Mouse (Mus musculus): ENCODE measurements around the gene Cyp3a57. TPM values are rescaled to one million over a fixed set of nuclear protein-coding genes. Genes with fewer than 3 reads are reported as not detected.
"Not testable (repeated sequence)": the region's sequence is repeated elsewhere in the genome, so short reads cannot be mapped to it uniquely, and the experiment has no call there.

Cyp3a57 gene
- total RNA-seq (2022), result not detected

GRCm38 (mm10) chr5:145344941-145345340, at the start of gene Cyp3a57:
Gene Cyp3a57 (plus strand): TSS chr5:145345279.
- DNase-seq (ENCODE audit: low spot score), result no peak

DNA sequence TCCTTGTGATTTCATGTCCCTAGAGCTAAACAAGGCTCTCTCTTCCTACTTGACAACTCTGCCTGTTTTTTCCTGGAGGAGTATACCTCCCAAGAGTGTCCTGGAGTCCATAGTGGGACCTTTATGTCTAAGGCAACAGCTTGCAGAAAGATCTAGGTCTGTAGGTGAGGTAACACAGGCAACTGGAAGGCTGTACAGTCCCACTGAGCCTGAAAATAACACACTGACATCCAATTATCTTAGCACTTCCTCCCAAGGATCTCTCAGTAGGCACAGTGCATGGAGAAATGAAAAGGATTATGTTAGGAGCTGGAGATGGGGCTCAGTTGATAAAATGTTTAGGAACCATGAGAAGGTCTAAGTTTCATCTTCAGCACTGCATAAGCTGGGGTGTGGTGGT, 44.6 kb upstream of the Cyp3a57 start:
- no peak for DNase-seq (ENCODE audit: low spot score)

GRCm38 (mm10) chr5:145301796-145302195, 43.3 kb upstream of the Cyp3a57 start:
- not testable (repeated sequence) for DNase-seq (ENCODE audit: low spot score)

- DNase-seq (ENCODE audit: low spot score), result no peak
Measured at GRCm38 (mm10) chr5:145302424-145302823, 42.7 kb upstream of the Cyp3a57 start.

GRCm38 (mm10) chr5:145306953-145307352, 38.1 kb upstream of the Cyp3a57 start:
- not testable (repeated sequence) for DNase-seq (ENCODE audit: low spot score)

DNA sequence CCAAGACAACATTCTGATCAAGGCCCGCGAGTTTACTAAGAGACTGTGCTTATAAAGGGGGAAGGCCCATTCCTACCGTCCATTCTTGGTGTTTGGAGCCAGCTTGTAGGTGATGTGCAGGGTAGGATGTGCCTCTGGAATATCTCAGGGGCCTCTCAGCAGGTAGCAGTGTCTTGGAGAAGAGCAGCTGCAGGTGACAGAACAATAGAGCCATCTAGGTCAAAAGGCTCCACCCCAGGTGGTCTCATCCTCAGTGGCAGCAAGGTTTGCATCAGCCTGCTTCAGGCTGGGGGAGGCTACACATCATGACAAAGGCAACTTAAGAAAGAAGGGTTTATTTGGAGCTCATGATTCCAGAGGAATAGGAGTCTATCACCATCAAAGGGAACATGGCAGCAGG, 37.3 kb upstream of the Cyp3a57 start:
- not testable (repeated sequence) for DNase-seq (ENCODE audit: low spot score)

DNA sequence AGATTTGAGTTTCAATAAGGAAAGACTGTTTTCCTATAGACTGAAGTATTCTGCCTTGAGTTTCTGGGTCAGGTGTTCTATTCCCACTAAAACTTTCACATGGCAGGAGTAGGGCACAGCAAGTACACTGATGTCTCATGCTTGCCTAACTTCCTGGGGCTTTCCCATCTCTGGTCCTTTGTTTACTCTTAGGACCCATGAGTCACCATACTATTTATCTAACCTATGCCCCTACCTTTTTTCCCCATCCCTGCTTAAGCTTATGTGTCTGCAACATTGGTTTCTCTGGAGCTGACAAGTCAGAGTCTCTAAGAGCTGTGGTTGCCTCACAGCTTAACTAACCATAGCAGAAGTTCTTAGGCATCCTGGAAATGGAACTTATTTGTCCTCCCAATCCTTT, 31.2 kb upstream of the Cyp3a57 start:
- DNase-seq (ENCODE audit: low spot score), result no peak

DNA sequence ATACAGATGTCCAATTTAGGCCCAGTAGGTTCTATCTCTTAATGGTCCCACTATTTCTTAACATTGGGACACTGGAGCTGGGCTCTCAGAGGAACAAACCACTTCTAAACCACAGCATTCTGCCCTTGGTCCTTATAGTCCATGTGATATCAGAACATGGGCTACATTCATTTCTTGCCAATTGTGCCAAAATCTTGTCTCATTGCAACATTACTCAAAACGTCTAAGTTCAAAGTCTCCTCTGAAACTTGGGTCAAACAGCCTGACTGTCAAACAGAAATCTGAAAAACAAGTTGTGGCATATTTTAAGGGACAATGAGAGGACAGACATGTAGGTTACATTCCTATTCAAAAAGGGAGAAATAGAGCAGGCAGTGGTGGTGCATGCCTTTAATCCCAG, 27.9 kb upstream of the Cyp3a57 start:
- DNase-seq (ENCODE audit: low spot score), result no peak

GRCm38 (mm10) chr5:145338756-145339155, 6.3 kb upstream of the Cyp3a57 start:
- not testable (repeated sequence) for DNase-seq (ENCODE audit: low spot score)

- DNase-seq (ENCODE audit: low spot score), result no peak
Measured at GRCm38 (mm10) chr5:145349697-145350096, 4.6 kb downstream of the Cyp3a57 start.

GRCm38 (mm10) chr5:145353081-145353480, 8.0 kb downstream of the Cyp3a57 start:
- DNase-seq (ENCODE audit: low spot score), result no peak

DNA sequence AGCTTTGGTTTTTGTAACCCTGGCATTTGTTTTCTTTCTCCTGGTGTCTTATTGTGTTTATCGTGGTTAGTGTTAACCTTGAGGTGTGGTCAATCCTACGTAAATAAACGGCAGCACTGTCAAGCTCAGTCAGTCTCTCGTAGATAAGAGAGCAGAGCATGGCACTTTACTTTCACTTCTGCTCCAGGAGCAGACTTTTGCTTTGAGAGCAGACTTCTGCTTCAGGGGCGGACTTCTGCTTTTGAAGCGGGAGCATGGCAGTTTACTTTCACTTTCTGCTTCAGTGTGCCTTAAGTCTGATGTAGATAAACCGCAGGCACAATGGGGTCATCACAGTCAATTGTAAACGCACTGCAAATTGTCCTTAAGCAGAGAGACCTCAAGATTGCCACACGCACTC, 70.3 kb downstream of the Cyp3a57 start:
- DNase-seq (ENCODE audit: low spot score), result not testable (repeated sequence)

GRCm38 (mm10) chr5:145422287-145422686, 77.2 kb downstream of the Cyp3a57 start:
- DNase-seq (ENCODE audit: low spot score), result no peak

- DNase-seq (ENCODE audit: low spot score), result no peak
Measured at GRCm38 (mm10) chr5:145431004-145431403, 85.9 kb downstream of the Cyp3a57 start.

- no peak for DNase-seq (ENCODE audit: low spot score)
Measured at GRCm38 (mm10) chr5:145433688-145434087, 88.6 kb downstream of the Cyp3a57 start.

Other genes with a start within 250 kb of the Cyp3a57 start
- 10 to 100 TPM; 46.0 to 70.3 (median 55.0) TPM for gene Arpc1b, start 231.1 kb upstream of the Cyp3a57 start, total RNA-seq (2022)
- 10 to 100 TPM; 30.2 to 50.2 (median 42.8) TPM for gene Pdap1, start 205.0 kb upstream of the Cyp3a57 start, total RNA-seq (2022)
- gene Bud31, start 204.9 kb upstream of the Cyp3a57 start, total RNA-seq (2022), result 10 to 100 TPM; 53.1 to 60.7 (median 57.3) TPM
- 10 to 100 TPM; 26.0 to 29.3 (median 26.9) TPM for gene Ptcd1, start 178.2 kb upstream of the Cyp3a57 start, total RNA-seq (2022)
- gene Cpsf4, start 178.1 kb upstream of the Cyp3a57 start, total RNA-seq (2022), result 10 to 100 TPM; 10.0 to 12.4 (median 12.0) TPM
- 1,000 to 10,000 TPM; 1,197 to 1,936 (median 1,535) TPM for gene Atp5j2, start 153.2 kb upstream of the Cyp3a57 start, total RNA-seq (2022)
- gene Zkscan14, start 143.4 kb upstream of the Cyp3a57 start, total RNA-seq (2022), result 1 to 10 TPM; 5.7 to 8.2 (median 6.5) TPM
- gene Zkscan5, start 140.7 kb upstream of the Cyp3a57 start, total RNA-seq (2022), result 10 to 100 TPM in 1 of 4 experiments, 1 to 10 TPM in 3; 8.2 to 10.1 (median 9.2) TPM
- gene Zfp655, start 113.6 kb upstream of the Cyp3a57 start, total RNA-seq (2022), result 10 to 100 TPM; 29.1 to 31.3 (median 30.2) TPM
- 10 to 100 TPM in 3 of 4 experiments, 1 to 10 TPM in 1; 8.4 to 11.9 (median 10.7) TPM for gene Zscan25, start 64.8 kb upstream of the Cyp3a57 start, total RNA-seq (2022)
- not detected for gene Cyp3a16, start 124.4 kb downstream of the Cyp3a57 start, total RNA-seq (2022)
- gene Cyp3a41b, start 239.5 kb downstream of the Cyp3a57 start, total RNA-seq (2022), result not detected